Mouse (Mus musculus): ENCODE measurements around the gene Dock2. TPM values are rescaled to one million over a fixed set of nuclear protein-coding genes. Genes with fewer than 3 reads are reported as not detected.

Gene Dock2
- total and polyA plus RNA-seq, 3 experiments, result 79.6 to 151 (median 133) TPM

GRCm38 (mm10) chr11:34178752-34179151 is 604.9 kb downstream of the Dock2 start:
- dilution Hi-C loops (cut with MboI; ENCODE audit: extremely low pct_ligation_motif_present, extremely low pct_unique_long_range_greater_than_20kb, low sequenced_read_pairs), result no loop called here
- no peaks in the 10 kb centered on the region for H3K79me2 ChIP-seq (replicated peaks; ENCODE audit: control insufficient read depth, extremely low read depth, insufficient read depth, poor library complexity, severe bottlenecking)
- no peak overlapping the region for H3K4me2 ChIP-seq (ENCODE audit: insufficient read depth, low read depth, poor library complexity, severe bottlenecking)
- DNase-seq (ENCODE audit: extremely low read depth), result no peak
- H3K27ac ChIP-seq (ENCODE audit: insufficient read depth, low read depth), result no peak overlapping the region
- H3K4me1 ChIP-seq (ENCODE audit: control insufficient read depth in 1 of 2, insufficient read depth in 2 of 2), result peaks cover 0 to 6% of the 10 kb centered on the region in 2 experiments; a peak in 2 of 4 replicates
- no peaks in the 10 kb centered on the region for H3K9me3 ChIP-seq (replicated peaks; ENCODE audit: low read length)
- TF ChIP-seq IRF4 (IDR thresholded peaks at IDR 0.05; ENCODE audit: low read depth, low read length) (no peak), TBP (conservative IDR thresholded peaks at IDR 0.05; ENCODE audit: low read depth, low read length) (no peak), SMC3 (IDR thresholded peaks at IDR 0.05; ENCODE audit: low read depth, low read length) (no peak), MAZ (IDR thresholded peaks at IDR 0.05; ENCODE audit: low read depth, low read length) (no peak), NRF1 (IDR thresholded peaks at IDR 0.05; ENCODE audit: low read depth, low read length) (no peak), KAT2A (IDR thresholded peaks at IDR 0.05; ENCODE audit: insufficient replicate concordance, low read length) (no peak), GABPA (IDR thresholded peaks at IDR 0.05; ENCODE audit: insufficient replicate concordance, low read depth, low read length) (no peak), CTCF (conservative IDR thresholded peaks at IDR 0.05 in 1 of 2, IDR thresholded peaks at IDR 0.05 in 1 of 2; ENCODE audit: low read depth in 2 of 2, low read length in 2 of 2) (no peak), SIN3A (IDR thresholded peaks at IDR 0.05; ENCODE audit: low read length) (no peak), ELF1 (IDR thresholded peaks at IDR 0.05; ENCODE audit: low read depth, low read length) (no peak), MEF2A (IDR thresholded peaks at IDR 0.05; ENCODE audit: borderline replicate concordance, low read depth, low read length) (no peak), PAX5 (IDR thresholded peaks at IDR 0.05; ENCODE audit: low read length) (no peak)
- in situ Hi-C loops (cut with MboI; ENCODE audit: low pct_ligation_motif_present, low pct_unique_long_range_greater_than_20kb, low sequenced_read_pairs), result no loop called here
- no peak overlapping the region for H3K4me3 ChIP-seq (replicated peaks in 1 of 3; ENCODE audit: low read depth in 2 of 3, low read length in 2 of 3, poor library complexity in 1 of 3)
- no peaks in the 10 kb centered on the region for H3K36me3 ChIP-seq (replicated peaks in 1 of 2; ENCODE audit: control insufficient read depth in 1 of 2, insufficient read depth in 1 of 2, low read length in 1 of 2)
- no peak overlapping the region for H3K9ac ChIP-seq (ENCODE audit: insufficient read depth, low read depth)
- H3K27me3 ChIP-seq (replicated peaks), result peaks cover 15% of the 10 kb centered on the region

Other genes with a start within 250 kb of the Dock2 start
- 45.2 and 56.1 TPM in 2 replicates for gene Spdl1, start 49.7 kb upstream of the Dock2 start, total RNA-seq (2012; rRNA removed)
- 72.8 and 77.1 TPM in 2 replicates for gene Spdl1, start 49.7 kb upstream of the Dock2 start, total RNA-seq (2014; rRNA removed)
- 61.1 and 68.0 TPM in 2 replicates for gene Spdl1, start 49.7 kb upstream of the Dock2 start, polyA plus RNA-seq (2012; ENCODE audit: insufficient read length, low read depth)